Mouse (Mus musculus) frontal cortex, postnatal 10 days (tissue): ENCODE results near the gene Aasdh.

ENCODE experiments used
- DNase-seq, 2 experiments: peaks; one replicate each; pipeline ENCODE4 v3.0.0; 2022; ENCODE audit warnings: low spot score in 2 of 2, mixed read lengths in 1 of 2

The Aasdh gene

DNA sequence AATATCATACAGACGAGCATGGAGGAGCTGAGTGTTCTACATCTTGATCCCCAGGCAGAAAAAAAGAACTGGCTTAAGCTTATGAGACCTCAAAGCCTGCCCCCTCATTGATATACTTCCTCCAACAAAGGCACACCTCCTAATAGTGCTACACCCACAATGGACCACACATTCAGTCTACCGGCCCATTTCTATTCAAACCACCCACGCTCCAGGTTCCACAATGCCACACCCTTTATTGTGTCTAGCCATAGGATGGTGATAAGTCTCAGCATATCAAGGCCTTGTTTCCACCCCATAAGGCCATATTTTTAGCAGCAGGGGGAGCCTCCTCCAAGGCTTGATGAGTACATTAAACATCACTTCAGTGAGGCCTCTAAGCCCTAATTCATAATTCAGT is 5.5 kb upstream of the Aasdh start:
- no peak for DNase-seq

DNA sequence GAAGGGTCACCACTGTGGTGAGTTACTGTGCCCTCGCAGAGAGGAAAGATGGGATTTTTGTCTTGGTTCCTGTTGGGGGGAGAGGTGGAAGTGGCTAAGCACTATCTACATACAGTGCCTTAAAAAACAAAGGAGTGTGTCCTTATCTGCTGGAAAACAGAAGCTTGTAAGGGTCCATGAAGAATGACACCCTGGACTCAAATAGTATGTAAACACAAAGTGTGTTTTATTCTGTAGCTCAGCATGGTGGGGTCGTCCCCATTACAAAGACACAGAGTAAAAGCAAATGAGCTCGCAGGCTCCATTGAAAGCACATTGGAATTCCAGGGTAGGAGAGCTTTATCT is 813 bp upstream of the Aasdh start:
- no peak for DNase-seq

DNA sequence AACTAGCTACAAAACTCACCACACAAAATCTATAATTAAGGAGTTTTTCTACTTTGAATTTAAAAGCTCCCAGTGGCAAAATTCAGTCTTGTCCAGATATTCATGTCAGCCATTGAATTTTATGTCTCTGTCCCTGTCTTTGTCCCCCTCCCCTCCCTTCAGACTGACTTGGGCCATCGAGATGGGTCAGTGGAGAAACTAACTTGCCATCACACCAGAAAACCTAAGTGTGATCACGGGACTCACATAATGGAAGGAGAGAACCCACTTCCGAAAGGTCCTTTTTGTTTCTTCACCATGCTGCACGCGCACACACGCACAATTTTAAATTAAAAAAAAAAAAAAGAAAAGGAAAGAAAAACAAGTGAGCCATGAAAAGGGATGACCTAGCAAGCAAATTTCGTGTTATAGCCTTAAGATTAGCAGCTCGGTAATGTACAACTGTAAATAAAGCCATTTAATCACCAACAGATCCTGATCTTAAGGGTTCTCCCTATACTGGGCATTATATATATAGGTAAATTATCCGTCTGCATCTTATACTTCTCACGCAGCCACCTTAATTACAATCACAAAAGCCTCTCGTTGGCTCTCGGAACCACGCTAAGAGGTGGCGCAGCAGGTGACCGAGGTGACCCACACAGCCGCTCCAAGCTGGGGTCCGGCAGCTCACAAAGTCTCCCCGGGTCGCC is 455 bp downstream of the Aasdh start:
- DNase-seq, result no peak

DNA sequence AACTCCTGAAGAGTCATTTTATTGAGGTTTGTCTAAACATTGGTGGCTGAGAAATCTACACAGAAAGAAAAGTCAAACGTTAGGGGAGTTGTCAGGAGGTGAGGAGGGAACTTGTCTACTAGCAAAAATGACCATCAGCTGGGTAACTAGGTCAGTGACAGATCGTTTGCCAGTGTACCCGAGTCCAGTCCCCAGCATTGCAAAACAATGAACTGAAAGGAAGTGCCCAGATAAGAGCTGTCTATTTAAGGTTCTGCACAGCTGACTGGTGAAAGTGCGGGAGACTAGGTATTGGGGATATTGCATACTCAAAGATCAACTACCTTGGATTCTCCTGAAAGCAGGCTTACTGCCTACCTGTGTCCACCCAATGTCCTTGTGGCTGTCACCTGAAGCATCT is 3.2 kb downstream of the Aasdh start:
- DNase-seq, result no peak

DNA sequence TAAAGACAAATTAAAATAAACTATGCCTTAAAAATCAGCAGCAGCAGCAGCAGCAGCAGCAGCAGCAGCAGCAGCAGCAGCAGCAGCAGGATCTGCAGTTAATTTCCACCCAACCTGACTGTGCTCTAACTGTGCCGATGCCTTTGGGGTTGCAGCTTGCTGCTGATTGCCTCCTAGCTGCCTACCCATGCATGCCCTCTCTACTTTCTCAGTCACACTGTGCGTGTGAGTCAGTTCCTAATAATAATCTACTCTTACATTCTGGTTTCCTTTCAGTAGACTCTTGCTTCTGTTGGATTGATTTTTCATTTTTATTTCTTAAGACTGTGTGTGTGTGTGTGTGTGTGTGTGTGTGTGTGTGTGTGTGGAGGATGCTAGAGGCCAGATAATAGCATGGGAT is 12.2 kb downstream of the Aasdh start:
- DNase-seq, result no peak

DNA sequence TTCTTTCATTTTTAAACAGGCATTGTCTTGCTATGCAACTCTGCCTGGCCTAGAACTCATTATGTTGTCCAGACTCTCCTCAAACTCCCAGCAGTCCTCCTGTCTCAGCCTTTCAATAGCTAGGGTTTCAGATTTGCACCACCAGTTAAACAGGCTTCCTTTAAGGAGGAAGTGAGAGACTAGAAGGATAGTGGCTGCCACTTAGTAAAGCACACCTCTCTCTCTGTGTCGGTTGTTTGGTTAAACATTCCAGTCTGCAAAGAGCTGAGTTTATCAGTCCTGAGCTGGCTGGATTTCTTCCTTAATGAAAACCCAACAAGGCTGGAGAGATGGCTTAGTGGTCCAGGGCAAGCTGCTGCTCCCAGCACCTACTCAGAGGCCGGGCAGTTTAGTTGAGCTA is 12.7 kb downstream of the Aasdh start:
- no peak for DNase-seq

DNA sequence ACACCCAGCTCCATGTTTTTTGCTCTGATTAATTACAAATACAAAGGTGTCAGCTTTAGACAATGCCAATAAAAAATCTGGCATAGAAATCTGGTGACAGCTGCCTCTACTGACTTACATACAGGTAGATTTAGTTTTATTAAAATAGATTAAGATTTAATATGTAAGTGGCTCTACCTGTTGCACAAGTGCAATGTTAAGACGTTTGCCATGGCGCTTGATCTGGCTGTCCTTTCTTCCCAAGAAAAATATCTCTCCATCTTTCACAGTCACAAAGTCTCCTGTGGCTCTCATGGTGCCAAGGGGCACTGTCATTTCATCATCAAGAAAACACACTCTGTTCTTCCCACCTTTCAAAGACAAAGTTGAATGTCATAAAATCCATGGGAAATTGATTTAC is 18.3 kb downstream of the Aasdh start:
- no peak for DNase-seq

DNA sequence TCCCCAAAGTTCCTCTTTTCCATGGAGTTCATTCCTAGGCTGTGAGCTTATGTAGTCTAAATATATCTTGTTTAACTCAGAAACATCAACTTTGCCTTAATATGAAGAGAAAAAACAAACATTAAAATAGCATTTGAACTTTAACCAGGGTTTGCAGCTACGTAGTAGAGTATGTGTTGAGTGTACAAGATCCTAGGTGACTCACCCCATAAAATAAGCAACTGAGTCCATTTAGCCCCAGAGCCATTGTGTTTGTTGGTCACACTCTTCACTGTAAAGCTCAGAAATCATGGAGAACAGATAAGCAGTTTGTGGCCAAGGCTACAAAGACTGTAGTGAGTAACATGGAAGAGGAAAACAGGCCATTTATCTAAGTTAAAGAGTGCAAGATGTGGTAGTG is 21.2 kb downstream of the Aasdh start:
- DNase-seq, result no peak

DNA sequence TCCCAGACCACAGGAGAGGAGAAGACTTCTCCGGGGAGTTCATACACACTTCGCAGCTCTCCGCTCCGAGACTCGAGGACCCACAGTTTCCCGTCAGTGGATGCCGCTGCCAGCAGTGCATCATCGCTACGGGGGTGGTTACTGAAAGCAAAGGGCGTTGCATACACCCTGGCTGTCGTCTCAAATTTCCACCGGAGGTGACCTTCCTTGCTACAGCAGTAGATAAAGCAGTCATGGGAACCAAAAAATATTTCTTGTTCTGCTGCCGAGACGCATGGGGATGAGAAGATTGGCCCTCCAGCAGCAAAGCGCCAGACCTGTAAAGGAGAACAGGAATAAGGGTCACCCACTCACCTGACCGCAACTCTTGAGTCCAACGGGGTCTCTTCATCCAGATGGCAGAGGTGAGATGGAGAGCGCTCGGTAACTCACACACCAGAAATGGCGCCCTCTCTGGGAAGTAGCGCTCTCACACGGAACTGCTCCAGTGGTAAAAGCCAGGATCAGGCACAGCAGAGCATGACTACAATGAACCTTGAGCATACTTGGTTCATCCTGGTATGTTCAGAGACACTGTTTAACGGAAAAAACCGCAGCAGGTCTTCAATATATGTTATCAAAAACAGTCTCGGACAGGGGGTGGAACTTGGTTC is 29.1 kb downstream of the Aasdh start:
- no peak for DNase-seq

DNA sequence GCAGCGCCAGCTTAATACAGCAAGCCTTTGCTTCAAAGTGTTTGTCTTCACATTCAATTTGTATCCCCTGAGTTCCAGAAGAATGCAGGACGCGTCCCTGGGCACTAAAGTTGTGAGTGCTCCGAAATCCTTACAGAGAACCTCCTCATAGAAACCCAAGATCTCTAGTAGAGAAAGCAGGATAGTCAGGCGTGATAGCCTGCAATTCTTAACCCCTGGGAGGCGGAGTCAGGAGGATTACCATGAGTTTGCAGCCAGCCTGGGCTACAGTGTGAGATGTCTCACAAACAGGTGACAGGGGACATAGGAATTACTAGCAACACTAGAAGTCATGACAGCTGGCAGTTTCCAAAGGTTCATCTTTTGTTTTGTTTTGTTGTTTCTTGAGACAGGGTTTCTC is 35.8 kb downstream of the Aasdh start:
- DNase-seq, result no peak

DNA sequence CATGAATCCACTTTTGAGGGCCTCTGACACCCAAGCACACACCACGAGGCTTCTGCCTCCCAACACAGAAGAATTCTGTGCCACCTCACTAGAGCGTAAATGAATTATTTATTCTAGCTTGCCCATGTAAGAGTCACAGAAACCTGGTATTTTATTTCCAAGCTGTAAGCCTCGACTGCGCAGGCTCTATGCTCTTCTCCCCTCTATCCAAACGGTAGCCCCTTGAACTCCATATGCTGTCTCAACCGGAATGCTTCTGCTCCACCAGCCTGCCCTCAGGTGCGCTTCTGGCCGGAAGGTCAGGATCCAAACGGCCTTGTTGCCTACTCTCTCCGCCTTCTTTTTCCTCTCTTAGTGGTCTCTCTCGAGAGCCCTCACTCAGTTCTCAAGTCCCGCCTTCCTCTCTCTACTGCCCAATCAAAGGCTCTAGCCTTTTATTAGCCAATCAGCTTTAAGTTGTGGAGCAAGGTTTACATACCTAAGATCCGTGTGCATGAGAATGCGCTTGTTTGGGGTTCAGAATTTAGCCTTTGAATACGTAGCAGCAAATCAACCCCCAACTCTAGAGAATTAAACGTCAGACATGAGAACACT is 36.5 kb downstream of the Aasdh start:
- DNase-seq, result no peak

DNA sequence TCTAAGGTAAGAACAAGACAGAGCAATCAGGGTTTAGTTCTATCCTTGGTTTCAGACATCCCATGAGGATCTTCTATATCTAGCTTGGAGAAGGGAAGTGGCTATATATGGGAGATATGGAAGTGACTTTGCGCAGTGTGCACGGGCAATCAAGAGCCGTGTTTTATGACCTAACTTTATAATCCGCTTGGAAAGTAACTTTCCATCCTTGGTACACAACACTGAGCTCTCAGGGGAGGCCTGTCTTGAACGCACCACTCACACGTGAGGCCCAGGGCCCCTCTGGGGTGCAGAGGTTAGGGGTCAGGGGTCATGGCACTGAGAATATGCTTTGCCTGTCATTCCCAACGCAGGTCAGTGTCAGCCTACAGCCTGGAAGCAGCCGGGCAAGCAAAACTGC is 38.5 kb downstream of the Aasdh start:
- DNase-seq, result no peak

DNA sequence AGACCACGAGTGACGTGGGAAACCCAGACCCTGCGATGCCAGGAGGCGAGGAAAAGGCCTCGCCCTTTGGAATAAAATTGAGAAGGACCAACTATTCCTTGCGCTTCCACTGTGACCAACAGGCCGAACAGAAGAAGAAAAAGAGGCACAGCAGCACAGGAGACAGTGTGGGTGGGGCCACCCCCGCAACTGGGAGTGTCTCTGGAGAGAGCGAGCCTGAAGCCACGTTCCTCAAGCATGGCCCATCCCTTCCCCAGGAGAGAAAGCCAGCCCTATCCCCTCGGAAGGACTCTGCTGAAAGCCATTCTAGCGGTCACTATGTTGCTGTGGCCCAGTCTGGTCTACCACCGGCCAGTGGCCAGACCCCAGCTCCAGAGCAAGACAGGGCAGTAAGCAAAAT is 46.9 kb downstream of the Aasdh start:
- no peak for DNase-seq

DNA sequence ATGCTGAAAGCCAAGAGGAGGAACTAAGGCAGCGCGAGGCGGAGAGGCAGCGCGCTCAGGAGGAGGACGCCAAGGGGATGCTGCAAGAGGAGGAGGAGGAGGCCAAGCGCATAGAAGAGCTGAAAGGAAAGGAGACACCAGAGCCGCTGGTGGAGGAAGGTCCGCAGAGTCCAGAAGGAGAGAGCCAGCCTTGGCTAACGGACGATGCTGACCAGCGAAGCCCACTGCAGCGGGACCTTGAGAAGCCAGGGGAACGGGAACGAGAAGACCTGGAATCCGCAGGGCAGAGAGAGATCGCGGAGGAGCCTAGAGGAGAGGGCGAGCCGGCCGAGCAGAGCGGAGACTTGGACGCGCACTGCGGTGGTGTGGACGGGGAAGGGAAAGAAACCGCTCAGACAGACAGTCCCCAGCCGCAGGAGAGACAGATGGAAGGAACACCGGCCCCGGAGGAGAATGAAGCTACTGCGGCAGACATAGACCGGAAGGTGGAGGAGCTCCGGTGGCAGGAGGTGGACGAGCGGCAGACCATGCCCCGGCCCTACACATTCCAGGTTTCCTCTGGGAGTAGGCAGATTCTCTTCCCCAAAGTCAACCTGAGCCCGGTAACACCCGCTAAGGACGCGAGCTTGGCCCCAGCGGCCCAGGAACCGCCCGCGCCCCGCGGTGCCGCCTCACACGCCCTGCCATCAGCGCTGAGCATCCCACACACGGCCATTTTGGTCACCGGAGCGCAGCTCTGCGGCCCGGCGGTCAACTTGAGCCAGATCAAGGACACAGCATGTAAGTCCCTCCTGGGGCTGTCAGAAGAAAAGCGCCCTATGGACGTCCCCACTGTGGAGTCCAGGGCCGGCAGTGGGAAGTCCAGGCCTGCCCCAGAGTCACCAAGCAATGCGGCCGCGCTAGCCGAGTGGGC is 48.0 kb downstream of the Aasdh start:
- no peak for DNase-seq

DNA sequence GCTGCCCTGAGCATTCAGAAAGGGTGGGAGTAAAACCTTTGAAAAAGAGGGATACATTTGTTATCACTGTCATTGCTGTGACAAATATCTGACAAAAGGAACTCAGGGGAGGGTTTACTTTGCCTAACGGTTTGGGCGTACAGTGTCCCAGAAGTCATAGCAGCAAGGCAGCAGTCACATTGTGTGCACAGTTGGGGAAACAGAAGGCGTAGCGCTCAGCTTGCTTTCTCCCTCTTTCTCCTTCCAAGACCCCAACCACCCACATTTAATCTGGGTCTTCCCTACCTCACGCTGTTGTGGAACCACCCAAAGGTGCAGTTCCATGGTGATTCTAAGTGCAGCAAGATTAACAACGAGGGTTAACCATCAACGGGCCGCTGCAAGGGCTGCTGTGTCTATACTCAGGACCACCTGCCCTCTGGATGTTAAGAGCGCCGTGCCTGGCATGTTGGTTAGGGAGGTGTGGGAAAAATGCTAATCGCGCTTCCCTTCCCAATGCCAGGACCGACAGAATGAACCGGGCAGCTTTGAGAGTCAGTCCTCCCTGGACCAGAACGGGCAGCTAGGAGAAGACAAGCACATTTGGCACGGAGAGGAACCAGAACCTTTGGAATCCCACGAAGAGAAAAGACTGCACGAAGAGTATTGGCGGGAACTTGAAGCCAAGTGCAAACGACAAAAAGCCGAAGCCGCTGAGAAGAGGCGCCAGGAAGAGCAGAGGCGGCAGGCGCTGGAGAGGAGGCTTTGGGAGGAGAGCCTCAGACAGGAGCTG is 49.3 kb downstream of the Aasdh start:
- DNase-seq, result no peak

DNA sequence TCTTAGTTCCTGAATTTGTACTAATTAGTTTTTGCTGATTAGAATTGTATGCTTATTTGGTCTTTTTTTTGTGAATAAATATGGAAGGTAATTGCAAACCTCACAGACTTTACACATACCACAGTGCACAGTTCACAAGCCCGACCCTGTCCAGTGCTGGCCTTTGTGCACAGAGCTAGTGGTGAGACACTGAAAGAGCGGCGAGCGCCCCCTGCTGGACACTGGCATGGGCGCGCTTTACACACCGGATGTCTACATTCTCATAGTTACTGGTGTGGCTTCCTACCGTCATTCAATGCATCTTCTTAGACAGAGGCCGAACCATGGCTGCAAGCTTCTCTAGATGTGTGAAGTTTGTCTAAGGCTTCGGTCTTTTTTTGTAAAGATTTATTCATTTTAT is 51.8 kb downstream of the Aasdh start:
- peak; percentile 48 to 78 for DNase-seq

DNA sequence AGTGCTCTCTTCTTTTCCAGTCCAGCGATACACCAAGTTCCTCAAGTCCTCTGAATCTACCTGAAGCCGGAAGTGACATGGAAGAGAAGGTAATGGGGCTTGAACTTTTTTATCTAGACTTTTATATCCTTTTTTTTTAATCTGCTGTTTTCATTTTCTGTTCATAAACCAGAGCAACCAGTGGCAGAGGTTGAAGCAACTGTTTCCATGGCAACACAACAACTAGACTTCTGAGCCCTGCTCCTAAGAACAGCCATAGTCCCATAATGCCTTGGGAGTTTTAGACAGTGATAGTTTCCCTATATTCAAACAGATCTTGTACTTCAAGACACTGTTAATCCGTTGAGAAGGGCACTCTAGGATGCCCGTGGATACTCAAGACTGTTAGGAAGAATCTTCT is 54.0 kb downstream of the Aasdh start:
- no peak for DNase-seq

DNA sequence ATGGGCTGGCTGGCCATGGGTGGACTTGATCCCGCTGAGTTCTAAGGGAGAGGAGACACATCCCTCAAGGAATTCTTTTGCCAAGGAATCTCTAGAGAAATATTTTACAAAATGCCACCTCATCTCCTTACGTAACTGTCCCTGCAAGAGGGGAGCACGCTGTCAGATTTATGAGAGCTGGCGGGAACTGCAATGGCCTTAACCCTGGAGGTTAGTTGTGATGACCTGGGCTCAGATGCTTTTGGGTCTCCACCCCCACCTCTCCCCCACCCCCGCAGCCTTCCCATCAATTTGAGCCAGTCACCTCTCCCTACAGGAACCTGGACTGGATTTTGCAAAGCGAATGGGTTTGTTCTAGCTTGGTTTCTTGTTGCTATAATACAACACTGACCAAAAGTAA is 58.2 kb downstream of the Aasdh start:
- DNase-seq, result no peak

DNA sequence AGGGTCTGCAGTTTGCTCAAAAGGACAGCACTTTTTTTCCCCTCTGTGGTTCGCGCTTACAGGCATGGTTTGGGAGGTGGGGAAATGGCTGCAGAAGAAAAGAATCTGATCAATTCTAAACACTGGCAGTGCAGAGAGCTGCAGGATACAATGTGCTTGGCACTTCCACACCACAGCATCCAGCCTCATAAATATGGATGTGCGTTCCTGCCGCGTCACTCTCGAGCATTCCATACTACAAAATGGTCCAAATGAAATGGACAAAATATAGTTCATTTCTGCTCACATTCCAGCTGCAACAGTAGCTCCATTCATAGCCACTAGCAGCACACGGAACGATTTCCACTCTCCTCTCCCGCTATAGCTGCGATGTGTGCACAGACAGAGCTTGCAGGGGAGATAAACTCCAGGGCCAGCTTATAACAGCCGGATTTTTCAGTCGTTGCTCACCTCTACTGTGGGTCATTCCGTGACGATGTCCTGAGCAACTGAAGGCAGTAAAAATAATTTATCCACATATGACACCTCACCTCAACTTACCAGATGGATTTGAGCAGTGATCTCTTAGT is 60.6 kb downstream of the Aasdh start:
- no peak for DNase-seq

DNA sequence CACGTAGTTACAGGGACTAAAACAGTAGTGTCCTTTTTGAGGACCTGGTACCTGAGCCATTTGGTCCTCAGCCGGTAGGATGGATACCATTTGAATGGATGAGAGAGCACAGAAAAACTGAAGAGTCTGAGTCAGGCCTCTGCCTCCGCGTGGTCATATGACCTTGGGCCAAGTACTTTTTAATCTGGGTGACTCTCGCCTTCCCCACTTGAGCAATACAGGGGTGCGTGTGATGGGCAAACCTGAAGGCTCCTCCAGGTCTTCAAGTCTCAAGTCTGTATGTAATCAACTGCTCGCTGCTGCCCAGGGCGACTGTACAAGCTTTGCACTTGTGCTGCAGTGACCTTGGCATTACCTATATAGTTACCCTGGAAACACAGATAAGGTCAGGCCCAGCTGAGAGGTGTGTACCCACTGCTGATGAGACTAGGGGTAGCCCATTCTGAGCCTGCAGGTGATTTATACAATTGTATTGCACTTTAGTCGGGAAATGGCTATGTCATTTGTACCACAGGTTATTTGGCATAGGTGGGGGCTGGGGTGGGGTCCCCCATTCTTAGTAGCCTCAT is 61.4 kb downstream of the Aasdh start:
- no peak for DNase-seq

DNA sequence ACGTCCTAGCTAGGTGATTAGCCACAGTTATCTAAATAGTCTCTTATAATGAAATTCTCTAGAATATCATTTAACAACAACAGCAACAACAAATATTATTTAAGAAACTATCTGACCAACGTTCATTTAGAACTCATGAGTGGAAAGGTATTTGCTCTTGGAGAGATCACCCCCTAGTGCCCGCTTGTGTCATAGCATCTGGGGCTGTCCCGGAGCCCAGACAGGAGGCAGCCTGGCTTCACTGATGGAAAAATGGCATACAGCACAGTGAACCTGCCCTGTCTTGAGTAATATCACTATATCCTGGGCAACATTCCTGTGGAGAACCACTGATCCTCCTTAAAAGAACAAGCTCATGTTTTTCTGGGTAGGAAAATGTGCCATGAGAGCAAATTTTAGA is 61.9 kb downstream of the Aasdh start:
- DNase-seq, result peak in 1 of 2 experiments; percentile 67
